Mouse (Mus musculus) heart, postnatal 25 days (tissue): ENCODE data around the gene Fhl2. TPM values are rescaled to one million over a fixed set of nuclear protein-coding genes. Genes with fewer than 3 reads are reported as not detected.
A peak's percentile ranks its signal among the peaks of the same experiment; 100 is the strongest.

Experiments used
- DNase-seq: peaks from one replicate; pipeline ENCODE4 v3.0.0; 2022; ENCODE audit warnings: low spot score
- intact Hi-C: fragments of 180-260 bp; cut with DNase I; formaldehyde crosslinking; loops from one replicate; pipeline ENCODE4 v1.15.1; 2025
- total RNA-seq, 2 experiments: library from RNA; stranded (reverse); gene quantifications; 2 replicates each; pipeline ENCODE4 v1.2.3; 2021

Gene Fhl2
- total RNA-seq, 2 experiments from 2014 or later, result 2,139 to 2,275 TPM

- intact Hi-C loops, result no loop called here
- DNase-seq, result no peak
These were observed 72.1 kb downstream of the Fhl2 start for GRCm38 (mm10) chr1:43124726-43125125.

DNA sequence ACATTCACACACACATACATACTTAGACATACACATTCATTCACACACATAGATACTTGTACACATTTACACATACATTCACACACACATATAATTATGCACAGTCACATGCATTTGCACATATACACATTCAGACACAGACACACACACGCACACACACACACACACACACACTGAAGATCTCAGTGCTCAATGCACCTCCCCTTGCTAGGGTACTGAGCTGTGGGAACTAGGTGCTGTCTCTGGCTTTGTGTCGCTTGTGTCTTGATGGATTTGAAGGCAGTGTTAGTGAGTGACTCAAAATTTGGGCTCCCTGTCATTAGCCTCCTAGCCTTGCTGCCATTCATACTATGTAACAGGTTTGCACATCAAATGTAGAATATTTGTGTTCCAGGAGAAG lies 74.2 kb downstream of the Fhl2 start:
- DNase-seq, result no peak
- intact Hi-C loops, result no loop called here

DNA sequence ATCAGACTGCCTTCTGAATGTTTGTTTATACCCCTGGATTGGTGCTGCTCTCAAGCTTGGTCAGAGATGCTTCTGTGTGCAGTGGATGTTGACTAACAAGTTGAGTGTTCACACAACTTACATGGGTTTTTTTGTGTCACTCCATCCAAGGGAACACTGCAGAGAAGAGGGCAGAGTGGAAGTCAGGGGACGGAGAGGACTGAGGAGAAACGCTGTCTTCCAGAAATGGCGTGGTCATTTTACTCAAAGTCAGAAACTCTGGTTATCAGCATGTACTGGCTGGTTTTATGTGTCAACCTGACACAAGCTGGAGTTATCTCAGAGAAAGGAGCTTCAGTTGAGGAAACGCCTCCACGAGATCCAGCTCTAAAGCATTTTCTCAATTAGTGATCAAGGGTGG lies 75.8 kb downstream of the Fhl2 start:
- intact Hi-C loops, result no loop called here
- DNase-seq, result no peak

DNA sequence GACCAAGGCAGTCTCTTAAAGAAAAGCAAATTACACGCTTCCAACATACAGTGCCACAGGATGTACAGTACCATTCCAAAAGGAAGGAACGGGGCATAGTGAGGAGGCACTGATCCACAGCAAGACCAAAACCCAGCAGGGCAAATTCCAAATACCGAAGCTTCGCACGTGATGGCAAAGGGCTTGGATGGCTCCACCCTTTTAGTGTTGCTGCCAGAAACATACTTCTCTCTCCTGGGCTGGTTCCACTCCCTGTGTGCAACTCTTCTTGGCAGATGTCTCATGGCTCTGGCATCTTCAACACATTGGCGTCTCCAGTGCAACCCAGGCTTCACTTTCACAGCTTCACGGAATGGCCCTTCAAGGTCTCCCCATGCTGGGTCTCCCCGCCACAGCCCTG lies 79.3 kb downstream of the Fhl2 start:
- intact Hi-C loops, result no loop called here
- DNase-seq, result no peak

DNA sequence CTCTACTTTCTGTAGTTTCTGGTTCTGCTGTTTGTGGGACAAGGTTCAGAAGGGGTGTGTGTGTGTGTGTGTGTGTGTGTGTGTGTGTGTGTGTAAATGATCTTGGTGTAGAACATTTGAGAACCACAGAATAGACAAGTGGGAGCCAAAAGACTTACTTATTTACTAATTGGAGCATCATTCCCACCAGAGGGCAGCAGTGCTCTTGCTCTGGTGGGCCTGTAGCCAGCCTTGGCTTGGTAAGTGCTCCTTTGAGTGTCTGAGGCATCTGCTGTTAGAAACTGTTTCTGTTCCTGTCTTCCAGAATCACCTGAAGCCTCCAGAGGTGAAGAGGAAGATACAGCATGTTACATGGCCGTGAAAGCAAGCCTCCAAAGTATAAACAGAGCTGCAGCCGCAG lies 83.9 kb downstream of the Fhl2 start:
- intact Hi-C loops, result no loop called here
- DNase-seq, result no peak

DNA sequence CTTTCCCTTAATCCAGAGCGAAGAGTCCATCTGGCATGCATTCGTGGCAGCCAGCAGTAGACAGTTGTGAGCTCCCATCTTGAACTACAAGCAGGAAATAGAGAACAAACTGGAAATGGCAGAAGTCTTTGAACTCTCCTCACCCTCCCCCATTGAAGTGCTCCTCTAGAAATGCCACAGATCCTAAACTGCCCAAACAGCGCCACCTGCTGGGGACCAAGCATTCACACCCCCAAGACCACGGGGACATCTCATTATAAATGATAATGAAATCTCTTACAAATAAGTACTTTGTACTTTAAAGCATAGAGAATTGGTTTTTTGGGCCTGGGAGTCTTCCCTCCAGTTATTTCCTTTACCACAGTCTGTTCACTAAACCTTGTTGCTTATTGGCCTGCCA lies 86.2 kb downstream of the Fhl2 start:
- no peak for DNase-seq
- intact Hi-C loops, result no loop called here

DNA sequence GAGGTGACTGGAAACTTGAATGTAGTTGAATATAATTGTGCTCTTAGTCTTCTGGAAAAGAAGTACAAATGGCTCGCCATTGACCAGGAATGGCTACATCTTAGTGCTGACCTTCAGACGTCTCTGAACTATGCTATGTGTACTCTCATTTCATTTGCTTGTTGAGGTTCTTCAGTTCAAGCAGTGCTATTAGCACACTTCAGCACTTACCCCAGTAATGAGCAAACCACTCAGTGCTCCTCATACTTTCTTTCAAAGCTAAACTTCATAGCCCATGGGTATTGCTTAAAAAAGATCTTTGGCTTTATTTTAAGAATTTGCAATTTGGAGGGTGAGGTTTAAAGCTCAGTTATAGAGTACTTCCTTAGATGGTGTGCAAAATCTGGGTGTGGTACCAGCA lies 88.1 kb downstream of the Fhl2 start:
- no peak for DNase-seq
- intact Hi-C loops, result loop anchor here (2.0 to 10.0 kb wide), 2 partner anchors 194 to 336 kb away; partner anchors contain the start of gene Nck2

GRCm38 (mm10) chr1:43098031-43098984 lies 98.5 kb downstream of the Fhl2 start, which contains the start of the genes Tgfbrap1 and AI597479:
Gene Tgfbrap1, minus strand, starts transcription at chr1:43098637.
Gene AI597479, plus strand, starts transcription at chr1:43098710.
- intact Hi-C loops, result loop anchor here (10.0 kb wide), 2 partner anchors 726 to 836 kb away; partner anchors contain the start of genes Tpp2 and Uxs1

DNA sequence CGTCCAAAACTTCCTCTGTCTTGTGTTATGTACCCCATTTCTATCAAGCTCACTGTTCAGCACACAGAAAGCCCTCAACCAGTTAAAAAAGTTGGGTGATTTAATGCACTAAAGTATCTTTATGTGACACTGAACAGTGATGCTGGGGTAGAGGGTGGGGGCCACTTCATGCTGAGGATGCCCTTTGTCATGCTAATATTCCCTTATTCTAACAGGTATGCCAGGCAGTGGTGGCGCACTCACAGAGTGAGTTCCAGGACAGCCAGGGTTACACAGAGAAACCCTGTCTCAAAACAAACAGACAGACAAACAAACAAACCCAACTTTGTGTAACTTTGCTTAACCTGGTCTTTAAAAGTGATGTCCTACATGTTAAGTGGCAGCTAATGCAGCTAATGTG lies 102.6 kb downstream of the Fhl2 start:
- intact Hi-C loops, result loop anchor here (10.0 kb wide), 2 partner anchors 731 to 841 kb away; partner anchors contain the start of genes Tpp2 and Uxs1
- no peak for DNase-seq

More at GRCm38 (mm10) chr1:43098031-43098984, 98.5 kb downstream of the Fhl2 start, which contains the start of the genes Tgfbrap1 and AI597479:
- DNase-seq, result peak; percentile 82

- DNase-seq, result peak; percentile 69
- intact Hi-C loops, result loop anchor here (10.0 kb wide), 2 partner anchors 732 to 842 kb away; partner anchors contain the start of genes Tpp2 and Uxs1
These were observed 104.4 kb downstream of the Fhl2 start for GRCm38 (mm10) chr1:43092056-43093015.

- DNase-seq, result no peak
- intact Hi-C loops, result loop anchor here (10.0 kb wide), 2 partner anchors 733 to 843 kb away; partner anchors contain the start of genes Tpp2 and Uxs1
These were observed 105.3 kb downstream of the Fhl2 start for GRCm38 (mm10) chr1:43091306-43092055.

DNA sequence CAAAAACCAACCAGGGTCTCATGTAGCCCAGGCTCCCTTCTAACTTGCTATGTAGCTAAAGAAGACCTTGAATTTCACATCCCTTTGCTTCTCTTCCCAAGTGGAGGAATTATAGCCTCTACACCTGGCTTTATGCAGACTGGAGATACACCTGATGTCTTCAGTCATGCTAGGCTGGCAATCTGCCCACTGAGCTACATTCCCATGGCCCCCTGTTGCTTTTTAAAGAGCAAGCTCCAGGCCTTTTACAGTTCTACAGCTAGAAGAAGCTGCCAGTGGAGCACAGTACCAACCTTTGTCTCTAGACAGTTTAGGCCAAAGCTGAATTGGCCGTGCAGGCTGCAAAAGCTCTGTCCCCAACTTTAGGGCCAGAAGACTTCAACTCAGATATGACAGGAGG lies 106.4 kb downstream of the Fhl2 start:
- intact Hi-C loops, result loop anchor here (10.0 kb wide), 2 partner anchors 734 to 844 kb away; partner anchors contain the start of genes Tpp2 and Uxs1
- no peak for DNase-seq

DNA sequence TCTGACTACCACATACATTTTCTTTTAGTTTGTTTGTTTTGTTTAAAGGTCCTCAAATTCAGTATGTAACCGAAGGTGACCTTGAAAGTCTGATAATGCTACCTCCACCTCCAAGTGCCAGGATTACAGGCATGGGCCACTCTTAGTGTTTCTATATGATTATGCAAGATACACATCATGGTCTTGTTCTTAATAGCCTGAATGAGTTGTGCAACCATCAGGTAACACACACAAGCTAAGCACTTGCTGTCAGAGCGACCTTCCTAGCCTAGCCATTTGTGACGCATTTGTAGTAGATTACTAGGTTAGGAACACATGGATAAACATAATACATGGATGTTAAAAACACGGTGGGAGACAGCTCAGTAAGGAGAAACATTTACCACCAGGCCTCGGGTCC lies 113.8 kb downstream of the Fhl2 start:
- DNase-seq, result no peak
- intact Hi-C loops, result no loop called here

GRCm38 (mm10) chr1:43078124-43078523 lies 118.7 kb downstream of the Fhl2 start:
- intact Hi-C loops, result no loop called here
- no peak for DNase-seq

GRCm38 (mm10) chr1:43074791-43075190 lies 122.0 kb downstream of the Fhl2 start:
- DNase-seq, result no peak
- intact Hi-C loops, result no loop called here
